Mouse (Mus musculus) megakaryocyte-erythroid progenitor cell, adult 5-6 weeks (primary cell): ENCODE data around the gene Rgs10. TPM values are rescaled to one million over a fixed set of nuclear protein-coding genes. Genes with fewer than 3 reads are reported as not detected.
A peak's percentile ranks its signal among the peaks of the same experiment; 100 is the strongest.

Source experiments
- ATAC-seq: replicated peaks from 2 replicates; pipeline ENCODE4 v1.8.0; 2016; ENCODE audit warnings: mild to moderate bottlenecking, inconsistent platforms; ENCODE audit not compliant: severe bottlenecking, poor library complexity, low FRiP score, low TSS enrichment
- total RNA-seq, 2 experiments: library from RNA; stranded (forward) in 1 of 2; stranded (reverse) in 1 of 2; fragments of 200-1000, 215-1000 nt in 1 of 2; fragments of >200 nt in 1 of 2; fragmentation: Nextera tagmentation in 1 of 2; gene quantifications; 2 replicates each; pipeline ENCODE4 v1.2.3; 2014 to 2017

The Rgs10 gene
- total RNA-seq (2014; fragmentation: Nextera tagmentation), result 152 and 177 TPM in 2 replicates
- total RNA-seq (2017), result 119 and 210 TPM in 2 replicates

- peak; percentile 38 for ATAC-seq
These were observed at the start of gene Rgs10 for GRCm38 (mm10) chr7:128417930-128418779. TSS of gene Rgs10 (minus strand) at chr7:128418758.

GRCm38 (mm10) chr7:128462406-128462805 lies 43.8 kb upstream of the Rgs10 start:
- ATAC-seq, result peak; percentile 36

- ATAC-seq, result peak; percentile 90
These were observed 43.0 kb upstream of the Rgs10 start, which contains the start of gene Tial1 for GRCm38 (mm10) chr7:128461285-128462215. TSS of gene Tial1 (minus strand) at chr7:128461717.

GRCm38 (mm10) chr7:128460865-128461228 lies 42.3 kb upstream of the Rgs10 start:
- no peak for ATAC-seq

- 0 out of 2 replicates have a peak, but pooled peaks have one; percentile 12 for ATAC-seq
These were observed 41.7 kb upstream of the Rgs10 start for GRCm38 (mm10) chr7:128460131-128460864.

- no peak for ATAC-seq
These were observed 41.2 kb upstream of the Rgs10 start for GRCm38 (mm10) chr7:128459791-128460130.

GRCm38 (mm10) chr7:128458011-128458410 lies 39.5 kb upstream of the Rgs10 start:
- no peak for ATAC-seq

- no peak for ATAC-seq
These were observed 34.2 kb upstream of the Rgs10 start for GRCm38 (mm10) chr7:128452731-128453130.

- no peak for ATAC-seq
These were observed 22.0 kb upstream of the Rgs10 start for GRCm38 (mm10) chr7:128440584-128440983.

GRCm38 (mm10) chr7:128439251-128439650 lies 20.7 kb upstream of the Rgs10 start:
- no peak for ATAC-seq

- no peak for ATAC-seq
These were observed 19.6 kb upstream of the Rgs10 start for GRCm38 (mm10) chr7:128438131-128438530.

- ATAC-seq, result no peak
These were observed 14.7 kb upstream of the Rgs10 start for GRCm38 (mm10) chr7:128433213-128433612.

GRCm38 (mm10) chr7:128432574-128432973 lies 14.0 kb upstream of the Rgs10 start:
- no peak for ATAC-seq

GRCm38 (mm10) chr7:128422491-128422890 lies 3.9 kb upstream of the Rgs10 start:
- no peak for ATAC-seq

GRCm38 (mm10) chr7:128421701-128422100 lies 3.1 kb upstream of the Rgs10 start:
- no peak for ATAC-seq

- ATAC-seq, result no peak
These were observed 1.1 kb upstream of the Rgs10 start for GRCm38 (mm10) chr7:128419690-128420089.

- no peak; the same call in 1 of the 2 replicates for ATAC-seq
These were observed 1.2 kb downstream of the Rgs10 start for GRCm38 (mm10) chr7:128417226-128417929.

GRCm38 (mm10) chr7:128416664-128417063 lies 1.9 kb downstream of the Rgs10 start:
- ATAC-seq, result no peak

- peak; percentile 76 for ATAC-seq
These were observed 4.1 kb downstream of the Rgs10 start for GRCm38 (mm10) chr7:128414433-128414832.
